Mouse (Mus musculus): ENCODE data around the gene Gm9922.

DNA sequence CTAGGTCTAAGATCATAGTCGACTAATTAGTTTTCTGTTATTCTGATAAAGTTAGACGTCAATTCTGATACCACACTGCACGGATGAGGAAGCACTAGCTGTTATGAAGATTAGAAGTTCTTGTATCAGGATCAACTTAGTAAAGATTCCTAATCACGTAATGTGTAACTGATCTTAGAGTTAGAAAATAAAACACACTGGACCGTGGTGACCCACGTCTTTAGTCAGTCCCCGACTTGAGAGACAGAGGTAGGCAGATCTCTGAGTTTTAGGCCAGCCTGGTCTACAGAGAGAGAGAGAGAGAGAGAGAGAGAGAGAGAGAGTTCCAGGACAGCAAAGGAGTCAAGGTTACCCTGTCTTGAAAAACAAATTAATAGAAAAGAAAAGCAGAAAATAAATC is 18.8 kb upstream of the Gm9922 start:
- no peak for TF ChIP-seq CTCF (IDR thresholded peaks at IDR 0.05; ENCODE audit: extremely low read depth, insufficient read length, insufficient replicate concordance, low read depth, low read length)
- TF ChIP-seq POLR2A (IDR thresholded peaks at IDR 0.05; ENCODE audit: low read depth, low read length): no peak
